Mouse (Mus musculus): Measurements from ENCODE around the gene Cfap65.

- TF ChIP-seq MAFK (IDR thresholded peaks at IDR 0.05; ENCODE audit: insufficient read depth, low read depth, low read length) (no peak), HCFC1 (IDR thresholded peaks at IDR 0.05; ENCODE audit: borderline replicate concordance, insufficient read depth, low read length) (no peak), ZC3H11A (IDR thresholded peaks at IDR 0.05; ENCODE audit: borderline replicate concordance, low read depth, low read length) (no peak)
Measured at GRCm38 (mm10) chr1:74858805-74859204, 76.6 kb downstream of the Cfap65 start.
